Mouse (Mus musculus): Measurements from ENCODE around the gene Tbc1d8b. TPM values are rescaled to one million over a fixed set of nuclear protein-coding genes. Genes with fewer than 3 reads are reported as not detected.

Gene Tbc1d8b
- total RNA-seq (2023): 10 to 100 TPM in 1 of 2 experiments, 1 to 10 TPM in 1; 8.8 to 10.8 TPM

DNA sequence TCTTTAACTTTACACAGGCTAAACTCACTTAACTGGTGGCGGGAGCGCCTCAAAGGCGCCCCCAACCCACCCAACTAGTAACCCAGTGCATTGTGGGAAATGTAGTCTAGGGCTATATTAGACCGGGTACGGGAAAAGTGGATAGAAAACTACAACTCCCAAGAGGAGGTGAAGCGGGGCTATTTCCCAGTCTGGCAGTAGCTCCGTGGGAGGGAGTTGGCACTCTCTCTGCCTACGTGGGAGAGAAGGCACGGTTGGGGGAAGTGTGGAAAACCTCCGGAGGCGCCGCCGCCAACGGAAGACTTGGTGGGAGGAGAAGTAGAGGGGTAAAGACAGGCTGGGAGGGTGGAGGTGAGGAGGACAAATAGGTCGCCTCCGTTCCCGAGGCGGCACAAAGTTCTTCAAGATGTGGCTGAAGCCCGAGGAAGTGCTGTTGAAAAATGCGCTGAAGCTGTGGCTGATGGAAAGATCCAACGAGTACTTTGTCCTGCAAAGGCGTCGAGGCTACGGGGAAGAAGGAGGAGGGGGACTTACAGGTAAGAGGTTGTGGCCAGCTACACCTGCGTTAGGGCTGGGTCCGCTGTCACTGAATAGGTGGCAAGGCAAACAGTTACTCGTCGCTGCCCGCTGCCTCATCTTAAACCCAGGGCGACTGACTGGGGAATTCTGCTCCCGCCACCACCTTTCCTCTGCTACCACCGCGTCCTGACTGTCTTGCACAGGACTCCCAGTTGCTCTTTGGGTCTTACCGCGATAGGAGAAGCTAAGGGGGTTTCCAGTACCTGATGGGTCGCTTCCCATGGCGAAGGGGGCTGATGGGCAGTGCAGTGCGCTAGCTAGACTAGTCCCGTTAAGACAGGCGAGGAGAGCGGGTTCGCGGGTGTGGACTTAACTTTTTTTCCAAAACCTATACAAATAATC, at the start of gene Tbc1d8b:
Tbc1d8b (plus strand) TSS at position 222 of the 921 bp plus-strand sequence.

DNA sequence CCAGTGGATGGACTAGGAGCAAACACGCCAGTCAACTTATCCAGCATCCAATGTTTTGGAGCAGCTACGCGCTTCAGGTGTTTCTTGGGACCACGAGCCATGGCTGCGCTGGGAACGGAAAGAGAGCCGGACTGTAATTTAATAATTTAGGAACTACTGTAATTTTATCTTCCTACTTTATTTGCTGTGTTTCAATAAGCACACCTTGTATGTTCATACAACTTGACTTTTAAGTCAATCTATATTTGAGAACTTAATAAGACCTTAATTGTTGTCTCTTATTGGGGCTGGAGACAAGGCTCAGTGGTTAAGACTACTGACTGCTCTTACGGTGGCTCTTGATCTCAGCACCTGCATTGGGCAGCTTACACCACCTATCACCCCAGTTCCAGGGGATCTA, 29.6 kb downstream of the Tbc1d8b start, which contains the start of gene Gm15013:
Gm15013 (minus strand) TSS at position 101 of the 400 bp plus-strand sequence.

DNA sequence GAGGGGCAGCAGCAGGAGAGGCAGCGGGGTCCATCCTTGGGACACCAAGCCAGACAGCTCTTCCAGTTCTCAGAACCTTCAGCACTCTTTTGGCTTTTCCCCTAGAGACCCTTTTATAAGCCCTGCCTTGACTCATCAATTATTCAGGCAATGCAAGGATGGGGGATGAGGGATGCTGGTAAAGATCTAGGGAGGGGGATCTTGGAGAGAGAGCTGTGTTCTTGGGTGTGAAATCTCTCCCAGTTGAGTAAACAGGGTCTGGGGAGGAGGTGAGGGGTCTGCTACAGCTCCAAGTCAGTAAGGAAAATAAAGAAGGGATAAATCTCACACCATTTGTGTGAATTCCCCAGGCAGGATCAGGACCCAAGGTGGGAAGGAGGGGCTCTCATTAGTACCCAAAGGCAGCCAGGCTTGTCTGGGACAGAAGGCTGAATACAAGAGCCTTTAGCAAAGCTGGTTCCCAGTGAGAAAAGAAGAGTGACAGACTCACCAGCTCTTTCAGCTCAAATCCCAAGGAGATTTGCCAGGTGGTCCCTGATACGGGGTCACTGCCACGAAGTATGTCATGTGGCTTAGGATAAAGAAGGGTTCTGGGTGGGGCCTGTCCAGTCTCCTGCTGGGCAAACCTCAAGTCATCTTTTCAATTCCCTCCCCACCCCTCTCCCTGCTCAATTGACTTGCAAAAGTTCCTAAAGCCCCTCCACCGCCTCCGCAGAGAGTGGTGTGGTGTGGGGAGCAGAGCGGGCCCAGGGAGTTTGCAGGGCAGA, 97.7 kb downstream of the Tbc1d8b start, which contains the start of gene Ripply1:
Ripply1 (minus strand) TSS at position 76 of the 767 bp plus-strand sequence.

DNA sequence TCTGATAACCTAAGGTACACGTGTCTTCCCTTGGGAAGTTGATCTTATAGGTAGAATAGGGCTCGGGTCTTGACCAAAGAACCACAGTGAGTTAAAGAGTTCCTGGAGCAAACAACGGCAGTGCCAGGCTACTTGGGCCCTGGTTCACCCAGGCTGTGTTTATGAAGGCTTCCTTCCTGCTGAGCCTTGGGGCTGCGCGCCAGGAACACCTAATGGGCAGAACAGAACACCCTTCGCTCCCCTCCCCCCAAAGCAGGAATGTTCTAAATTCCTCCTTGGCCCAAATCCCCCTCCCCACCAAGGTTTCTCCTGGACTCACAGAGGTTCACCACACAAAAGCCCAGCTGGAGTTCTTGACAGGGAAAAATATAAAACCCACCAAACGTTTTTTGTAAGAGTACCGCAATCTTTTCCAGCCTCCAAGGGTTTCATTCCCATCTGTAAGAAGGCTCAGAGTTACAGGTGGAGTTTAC, 115.6 kb downstream of the Tbc1d8b start, which contains the start of gene Cldn2:
Cldn2 (plus strand) TSS at position 423 of the 473 bp plus-strand sequence.

Other genes with a start within 250 kb of the Tbc1d8b start
- under 1 TPM in 1 of 2 experiments, not detected in 1; 0.38 TPM for gene D330045A20Rik, start 204.6 kb upstream of the Tbc1d8b start, total RNA-seq (2023)
- 1 to 10 TPM in 1 of 2 experiments, under 1 TPM in 1; 0.64 to 1.3 TPM for gene Rnf128, start 121.7 kb upstream of the Tbc1d8b start, total RNA-seq (2023)
- gene Gm15013, start 29.5 kb downstream of the Tbc1d8b start, total RNA-seq (2023): not detected
- gene Ripply1, start 97.4 kb downstream of the Tbc1d8b start, total RNA-seq (2023): not detected
- gene Cldn2, start 115.8 kb downstream of the Tbc1d8b start, total RNA-seq (2023): not detected
- gene Morc4, start 186.7 kb downstream of the Tbc1d8b start, total RNA-seq (2023): not detected